Mouse (Mus musculus) kidney, adult 10 weeks (tissue): ENCODE data around the gene Olfr44. TPM values are rescaled to one million over a fixed set of nuclear protein-coding genes. Genes with fewer than 3 reads are reported as not detected.

ENCODE experiments used
- polyA plus RNA-seq: library from polyadenylated mRNA; stranded (reverse); fragments of 350-450 nt; fragmentation: Illumina TruSeq; extraction: RNeasy Lipid Tissue Mini Kit (QIAGEN cat#74804); gene quantifications from one replicate; pipeline ENCODE4 v1.2.3, GENCODE M21; 2014; ENCODE audit warnings: low read depth, low replicate concordance

The Olfr44 gene
- polyA plus RNA-seq = not detected

GRCm38 (mm10) chr9:39493895-39494294 is at the start of gene Olfr44:
Gene Olfr44 (minus strand): TSS chr9:39493995.

GRCm38 (mm10) chr9:39515531-39515930 is 21.7 kb upstream of the Olfr44 start, which contains the start of gene Olfr957:
Gene Olfr957 (minus strand): TSS chr9:39515809.

GRCm38 (mm10) chr9:39471844-39472243 is 22.0 kb downstream of the Olfr44 start, which contains the start of gene Olfr955:
Gene Olfr955 (minus strand): TSS chr9:39471944.

GRCm38 (mm10) chr9:39456401-39456800 is 37.4 kb downstream of the Olfr44 start, which contains the start of gene Olfr954:
Gene Olfr954 (plus strand): TSS chr9:39456701.

Other genes with a start within 250 kb of the Olfr44 start
- gene Olfr1537, start 244.0 kb downstream of the Olfr44 start, polyA plus RNA-seq = not detected
- not detected for gene Olfr945, start 217.2 kb downstream of the Olfr44 start, polyA plus RNA-seq
- gene Olfr948, start 167.9 kb downstream of the Olfr44 start, polyA plus RNA-seq = not detected
- not detected for gene Olfr951, start 106.6 kb downstream of the Olfr44 start, polyA plus RNA-seq
- gene Olfr952, start 66.8 kb downstream of the Olfr44 start, polyA plus RNA-seq = not detected
- not detected for gene Olfr954, start 37.3 kb downstream of the Olfr44 start, polyA plus RNA-seq
- not detected for gene Olfr955, start 22.1 kb downstream of the Olfr44 start, polyA plus RNA-seq
- gene Olfr957, start 21.8 kb upstream of the Olfr44 start, polyA plus RNA-seq = not detected
- not detected for gene Olfr958, start 60.1 kb upstream of the Olfr44 start, polyA plus RNA-seq
- not detected for gene Olfr959, start 81.6 kb upstream of the Olfr44 start, polyA plus RNA-seq
- 0.08 TPM for gene AW551984, start 110.4 kb upstream of the Olfr44 start, polyA plus RNA-seq
- not detected for gene Olfr148, start 116.7 kb upstream of the Olfr44 start, polyA plus RNA-seq
- not detected for gene Olfr960, start 127.4 kb upstream of the Olfr44 start, polyA plus RNA-seq
- gene Olfr961, start 151.1 kb upstream of the Olfr44 start, polyA plus RNA-seq = not detected
- not detected for gene Olfr963, start 173.2 kb upstream of the Olfr44 start, polyA plus RNA-seq
- not detected for gene Olfr149, start 213.1 kb upstream of the Olfr44 start, polyA plus RNA-seq
- gene Olfr965, start 217.4 kb upstream of the Olfr44 start, polyA plus RNA-seq = not detected
- gene Olfr150, start 237.0 kb upstream of the Olfr44 start, polyA plus RNA-seq = not detected